In genomic region chr2:19059246-19059645, GRCm38 (mm10) we compare ENCODE assay signal across 10 mouse cellular contexts.
DNase-seq lines count a peak whose midpoint lies in the region; ATAC-seq and TF ChIP-seq lines count a peak whose summit lies in the region.
"Had no signal": no experiment of that assay in that cellular context is flagged by ENCODE, and none has a peak within 500 bp of the region (broad histone marks: within the 10 kb centered on the region; RNA-seq: fewer than 3 reads in every experiment).

No protein-coding gene starts in this region.

- no peaks in the 10 kb centered on the region for H3K79me2 ChIP-seq in MEL (ENCODE audit: control insufficient read depth, insufficient read depth, low read length, poor library complexity)

- TF ChIP-seq CTCF in MEL (IDR thresholded peaks at IDR 0.05 in 2 of 3, conservative IDR thresholded peaks at IDR 0.05 in 1 of 3; ENCODE audit: control insufficient read depth in 1 of 3, insufficient read depth in 1 of 3, low read depth in 2 of 3, low read length in 3 of 3, poor library complexity in 1 of 3, severe bottlenecking in 1 of 3) = peak in 2 of 3 experiments; percentile 10 to 34; a peak in 2 of 6 replicates
- peak; percentile 13; the same call in 1 of the 2 replicates for TF ChIP-seq CTCF in lung, postnatal 0 days (IDR thresholded peaks at IDR 0.05)
- no peak for TF ChIP-seq CTCF in forebrain, postnatal 0 days (IDR thresholded peaks at IDR 0.05; ENCODE audit: low read depth)

- peak; percentile 30 for DNase-seq in layer of hippocampus, adult 9-11 months
- DNase-seq in layer of hippocampus, postnatal 14 days (ENCODE audit: low spot score in 2 of 2) = no peak
- DNase-seq in MEL (ENCODE audit: low read depth, low spot score) = peak; percentile 74
- peak; percentile 42 for DNase-seq in lung, postnatal 0 days (ENCODE audit: low spot score)
- peak; percentile 51 for DNase-seq in splenic B cell, adult 2 months (ENCODE audit: low read depth, low spot score)
- no peak for DNase-seq in midbrain, embryonic 11.5 days (ENCODE audit: low spot score, missing footprints)
- DNase-seq in forebrain, postnatal 0 days = no peak
- no peak for DNase-seq in frontal cortex, adult 2 months (ENCODE audit: extremely low spot score in 1 of 2, low spot score in 1 of 2)
- DNase-seq: kidney, adult 2 months had no signal

- no peak overlapping the region; a peak in 1 of 4 replicates for H3K4me3 ChIP-seq in MEL (ENCODE audit: control insufficient read depth in 1 of 2, insufficient read depth in 1 of 2, low read depth in 2 of 2, low read length in 2 of 2)
- H3K4me3 ChIP-seq in lung, postnatal 0 days (ENCODE audit: low read depth, low read length) = no peak overlapping the region
- H3K4me3 ChIP-seq in midbrain, embryonic 11.5 days (ENCODE audit: low read depth, low read length) = no peak overlapping the region
- H3K4me3 ChIP-seq in forebrain, postnatal 0 days (ENCODE audit: low read depth, low read length) = no peak overlapping the region

- no peaks in the 10 kb centered on the region for H3K9me3 ChIP-seq in MEL (replicated peaks; ENCODE audit: insufficient read depth, low read length)
- no peaks in the 10 kb centered on the region for H3K9me3 ChIP-seq in lung, postnatal 0 days (ENCODE audit: low read length)
- no peaks in the 10 kb centered on the region for H3K9me3 ChIP-seq in midbrain, embryonic 11.5 days (ENCODE audit: control insufficient read depth, low read length)
- H3K9me3 ChIP-seq in forebrain, postnatal 0 days (ENCODE audit: low read length) = no peaks in the 10 kb centered on the region

- 40% methylated on average over 5 of the region's 5 CpGs for WGBS in lung, postnatal 0 days
- whole genome bisulfite sequencing in midbrain, embryonic 11.5 days = 81% methylated on average over 5 of the region's 5 CpGs
- WGBS in forebrain, postnatal 0 days = 82% methylated on average over 5 of the region's 5 CpGs

- TF ChIP-seq POLR2A in MEL (IDR thresholded peaks at IDR 0.05; ENCODE audit: control insufficient read depth in 1 of 2, insufficient read depth in 1 of 2, low read depth in 1 of 2, low read length in 2 of 2, poor library complexity in 1 of 2) = no peak

- H3K36me3 ChIP-seq in MEL (ENCODE audit: control insufficient read depth in 1 of 2, insufficient read depth in 2 of 2, low read length in 2 of 2) = peaks cover 0 to 26% of the 10 kb centered on the region in 2 experiments; a peak in 2 of 4 replicates
- H3K36me3 ChIP-seq in lung, postnatal 0 days (ENCODE audit: insufficient read depth, low read length) = no peaks in the 10 kb centered on the region
- no peaks in the 10 kb centered on the region for H3K36me3 ChIP-seq in splenic B cell, adult 2 months (ENCODE audit: control insufficient read depth, insufficient read depth, low read length, poor library complexity, severe bottlenecking)
- no peaks in the 10 kb centered on the region for H3K36me3 ChIP-seq in midbrain, embryonic 11.5 days (ENCODE audit: control insufficient read depth, insufficient read depth, low read length)
- no peaks in the 10 kb centered on the region for H3K36me3 ChIP-seq in forebrain, postnatal 0 days (ENCODE audit: insufficient read depth)

- H3K4me1 ChIP-seq in MEL (ENCODE audit: control insufficient read depth in 1 of 2, insufficient read depth in 2 of 2, low read length in 2 of 2) = peaks cover 11 to 25% of the 10 kb centered on the region in 2 experiments
- H3K4me1 ChIP-seq in lung, postnatal 0 days (ENCODE audit: insufficient read depth, low read depth, low read length) = no peaks in the 10 kb centered on the region; the same call in 1 of the 2 replicates
- no peaks in the 10 kb centered on the region for H3K4me1 ChIP-seq in midbrain, embryonic 11.5 days (ENCODE audit: control insufficient read depth, insufficient read depth, low read length)
- no peaks in the 10 kb centered on the region for H3K4me1 ChIP-seq in forebrain, postnatal 0 days (ENCODE audit: insufficient read depth)

- no peak for TF ChIP-seq EP300 in MEL (IDR thresholded peaks at IDR 0.05; ENCODE audit: low read depth in 1 of 2, low read length in 2 of 2)
- TF ChIP-seq EP300 in lung, postnatal 0 days (IDR thresholded peaks at IDR 0.05) = no peak

- TF ChIP-seq RAD21 in MEL (IDR thresholded peaks at IDR 0.05; ENCODE audit: low read depth, low read length) = no peak; the same call in 1 of the 2 replicates

- H3K27ac ChIP-seq in MEL (ENCODE audit: control insufficient read depth, low read depth, low read length) = peak overlapping the region; percentile 24; the same call in 1 of the 2 replicates
- no peak overlapping the region for H3K27ac ChIP-seq in lung, postnatal 0 days (ENCODE audit: low read length)
- H3K27ac ChIP-seq in midbrain, embryonic 11.5 days (ENCODE audit: low read depth, low read length) = no peak overlapping the region
- H3K27ac ChIP-seq in forebrain, postnatal 0 days (ENCODE audit: low read depth, low read length) = no peak overlapping the region

- no peaks in the 10 kb centered on the region for H3K27me3 ChIP-seq in MEL (ENCODE audit: control insufficient read depth in 1 of 2, insufficient read depth in 2 of 2, low read length in 2 of 2)
- H3K27me3 ChIP-seq in lung, postnatal 0 days (replicated peaks; ENCODE audit: insufficient read depth, low read length) = no peaks in the 10 kb centered on the region
- H3K27me3 ChIP-seq in splenic B cell, adult 2 months (ENCODE audit: control insufficient read depth, insufficient read depth, low read length, poor library complexity, severe bottlenecking) = no peaks in the 10 kb centered on the region
- no peaks in the 10 kb centered on the region for H3K27me3 ChIP-seq in midbrain, embryonic 11.5 days (ENCODE audit: control insufficient read depth, insufficient read depth, low read length)
- no peaks in the 10 kb centered on the region for H3K27me3 ChIP-seq in forebrain, postnatal 0 days (ENCODE audit: insufficient read depth, low read length)

- no peak overlapping the region for H3K4me2 ChIP-seq in lung, postnatal 0 days (replicated peaks; ENCODE audit: low read depth, low read length)
- no peak overlapping the region for H3K4me2 ChIP-seq in midbrain, embryonic 11.5 days
- no peak overlapping the region for H3K4me2 ChIP-seq in forebrain, postnatal 0 days (ENCODE audit: low read depth)
- H3K4me2 ChIP-seq: heart, embryonic 11.5 days had no signal

- H3K9ac ChIP-seq in MEL (ENCODE audit: control insufficient read depth, low read depth, low read length, poor library complexity, severe bottlenecking) = no peak overlapping the region
- no peak overlapping the region for H3K9ac ChIP-seq in lung, postnatal 0 days (replicated peaks; ENCODE audit: low read depth)
- H3K9ac ChIP-seq in midbrain, embryonic 11.5 days (ENCODE audit: low read length) = no peak overlapping the region
- no peak overlapping the region for H3K9ac ChIP-seq in forebrain, postnatal 0 days

- peak; percentile 48 for ATAC-seq in lung, postnatal 0 days
- no peak for ATAC-seq in midbrain, embryonic 11.5 days (ENCODE audit: low FRiP score)
- ATAC-seq in forebrain, postnatal 0 days = no peak

TF ChIP-seq in MEL, 35 proteins besides CTCF, POLR2A, EP300 and RAD21:
- TF ChIP-seq POLR2AphosphoS5 (IDR thresholded peaks at IDR 0.05; ENCODE audit: borderline replicate concordance, low read depth, low read length) (no peak), UBTF (IDR thresholded peaks at IDR 0.05; ENCODE audit: borderline replicate concordance, insufficient read depth, low read depth, low read length) (no peak), ETS1 (IDR thresholded peaks at IDR 0.05; ENCODE audit: low read depth, low read length) (0 out of 2 replicates have a peak, but pooled peaks have one; percentile 20), NELFE (IDR thresholded peaks at IDR 0.05; ENCODE audit: low read depth, low read length) (no peak), GABPA (IDR thresholded peaks at IDR 0.05; ENCODE audit: low read depth, low read length) (no peak), SIN3A (IDR thresholded peaks at IDR 0.05; ENCODE audit: low read length) (no peak), MAX (IDR thresholded peaks at IDR 0.05; ENCODE audit: low read length) (0 out of 2 replicates have a peak, but pooled peaks have one; percentile 18), TBP (IDR thresholded peaks at IDR 0.05; ENCODE audit: low read depth, low read length) (peak; percentile 48; the same call in 1 of the 2 replicates), SMC3 (IDR thresholded peaks at IDR 0.05; ENCODE audit: low read depth, low read length) (0 out of 2 replicates have a peak, but pooled peaks have one; percentile 28), HCFC1 (IDR thresholded peaks at IDR 0.05; ENCODE audit: low read depth, low read length) (peak; percentile 75), ELF1 (IDR thresholded peaks at IDR 0.05; ENCODE audit: low read depth, low read length) (peak; percentile 72), CHD1 (IDR thresholded peaks at IDR 0.05; ENCODE audit: low read depth, low read length) (no peak), MAZ (IDR thresholded peaks at IDR 0.05; ENCODE audit: low read depth, low read length) (no peak)
TF ChIP-seq in MEL: peak in this region for 6.

Comparison
In these comparisons a context has a peak if more than half of its experiments do, and no peak if none do; other contexts are left out.
1. DNase-seq: peak in layer of hippocampus, adult 9-11 months (single experiment), MEL (single experiment), lung, postnatal 0 days (single experiment) and splenic B cell, adult 2 months (single experiment); none in layer of hippocampus, postnatal 14 days (0 of 2), midbrain, embryonic 11.5 days (single experiment), forebrain, postnatal 0 days (single experiment) and frontal cortex, adult 2 months (0 of 2).